Mouse (Mus musculus) forelimb bud, embryonic 11.5 days (tissue): ENCODE results near the gene 4930579F01Rik.
A peak's percentile ranks its signal among the peaks of the same experiment; 100 is the strongest.
"Not testable (repeated sequence)": the region's sequence is repeated elsewhere in the genome, so short reads cannot be mapped to it uniquely, and the experiment has no call there.

ENCODE experiments used
- DNase-seq: peaks from one replicate; pipeline ENCODE4 v3.0.0-alpha.2; 2012; ENCODE audit warnings: low read depth, low spot score

4930579F01Rik gene

DNA sequence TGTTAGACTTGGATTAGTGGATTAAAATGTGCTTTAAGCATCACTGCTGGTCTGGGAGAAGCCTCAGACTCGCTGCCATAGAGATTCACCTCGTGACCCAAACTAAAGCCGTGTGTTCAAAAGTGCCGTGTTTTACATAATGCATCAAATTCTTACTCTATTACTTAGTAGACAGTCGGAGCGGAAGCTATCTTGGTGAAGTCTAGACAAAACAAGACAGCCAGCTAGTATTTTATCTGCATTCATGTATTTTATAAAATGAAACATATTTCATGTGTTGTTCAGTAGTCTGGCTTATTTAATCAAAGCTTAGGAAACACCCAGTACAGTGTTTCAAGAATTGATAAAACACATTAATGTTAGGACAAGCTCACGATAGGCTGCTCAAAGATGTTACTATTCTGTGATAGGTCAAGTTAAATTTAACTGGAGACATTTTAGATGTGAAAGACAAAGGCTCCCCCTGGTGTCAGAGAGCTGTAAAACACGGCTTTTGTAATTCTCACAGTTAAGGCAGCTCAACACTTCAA lies 48.9 kb downstream of the 4930579F01Rik start, which contains the start of gene Mttp:
Mttp (minus strand) TSS at position 327 of the 530 bp plus-strand sequence.
- peak; percentile 88 for DNase-seq

GRCm38 (mm10) chr3:138144060-138144641 lies 49.5 kb downstream of the 4930579F01Rik start:
- peak; percentile 9 for DNase-seq

GRCm38 (mm10) chr3:138143315-138144059 lies 50.1 kb downstream of the 4930579F01Rik start, which contains the start of gene Trmt10a:
TSS of gene Trmt10a (plus strand) at chr3:138143448.
- peak; percentile 98 for DNase-seq

DNA sequence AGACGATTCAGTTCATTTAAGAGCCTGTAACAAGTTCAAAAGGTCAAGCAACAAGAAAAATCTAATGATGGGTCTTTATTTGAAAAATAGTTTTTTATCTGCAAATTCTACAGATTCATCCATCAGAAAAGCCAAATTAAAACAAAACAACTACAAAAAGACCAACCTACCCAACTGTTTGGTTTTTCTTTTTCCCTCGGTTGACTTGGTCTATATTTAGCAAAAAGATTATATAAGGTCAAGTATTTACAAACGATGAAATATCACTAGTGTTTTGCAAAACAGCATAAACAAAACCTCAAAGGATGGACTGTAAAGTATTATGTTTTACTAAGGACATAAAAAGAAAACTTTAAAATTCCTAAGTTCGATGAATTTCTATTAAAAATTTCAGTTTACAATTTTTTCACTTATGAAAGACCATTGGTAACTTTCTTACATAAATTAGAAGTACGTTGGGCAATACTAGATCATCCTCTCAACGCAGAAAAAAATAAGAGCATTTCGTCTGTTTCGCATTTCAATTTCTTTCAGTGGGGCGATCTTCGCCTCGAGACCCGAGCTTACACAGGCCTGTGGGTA lies 50.8 kb downstream of the 4930579F01Rik start:
- no peak for DNase-seq

DNA sequence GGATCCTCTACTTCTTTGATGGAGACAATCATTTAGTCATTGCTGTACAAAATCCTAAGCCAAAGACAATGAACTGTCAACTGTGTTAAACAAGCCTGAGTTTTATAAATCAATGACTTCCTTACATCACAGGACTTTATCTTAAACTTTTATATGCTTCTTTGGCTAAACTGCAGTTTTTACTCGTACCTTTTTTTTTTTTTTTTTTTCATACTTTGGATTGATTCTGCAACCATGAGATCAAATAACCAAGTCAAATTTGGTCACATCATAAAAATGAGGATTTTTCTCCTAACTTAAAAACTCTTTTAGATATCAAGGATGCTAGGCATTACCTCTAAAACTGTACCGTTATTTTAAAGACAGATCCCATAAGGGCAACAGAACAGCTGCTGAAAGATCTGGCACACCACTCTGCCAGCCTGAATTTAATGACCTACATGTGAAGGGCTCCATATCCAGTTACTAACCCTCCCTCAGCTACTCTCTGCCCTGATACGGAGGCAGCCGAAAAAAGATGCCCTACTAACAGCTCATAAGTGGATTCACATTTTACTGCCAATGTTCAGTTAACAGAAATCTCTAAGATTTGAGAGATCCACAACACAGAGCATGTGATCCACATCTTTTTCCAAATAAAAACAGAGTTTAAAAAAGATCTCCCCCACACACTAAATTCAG lies 51.4 kb downstream of the 4930579F01Rik start:
- peak; percentile 42 for DNase-seq

- no peak for DNase-seq
Observed at GRCm38 (mm10) chr3:138139663-138140062, 54.0 kb downstream of the 4930579F01Rik start.

DNA sequence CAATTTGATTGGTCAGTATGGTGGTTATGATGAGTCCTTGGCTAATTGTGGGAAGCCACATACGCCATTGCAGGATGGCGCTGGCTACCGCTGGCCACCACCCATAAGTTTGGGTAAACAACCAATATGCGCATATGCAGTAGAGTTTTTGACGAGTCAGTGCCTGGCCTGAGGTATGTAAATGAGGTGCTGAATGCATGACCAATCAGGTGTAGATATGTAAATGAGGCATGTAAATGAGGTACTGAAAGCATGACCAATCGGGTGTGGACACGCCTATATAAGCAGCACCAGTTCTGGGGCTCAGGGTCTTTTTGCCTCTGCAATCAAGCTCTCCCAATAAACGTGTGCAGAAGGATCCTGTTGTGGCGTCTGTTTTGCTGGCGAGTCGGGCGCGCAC lies 55.5 kb downstream of the 4930579F01Rik start:
- DNase-seq: not testable (repeated sequence)

DNA sequence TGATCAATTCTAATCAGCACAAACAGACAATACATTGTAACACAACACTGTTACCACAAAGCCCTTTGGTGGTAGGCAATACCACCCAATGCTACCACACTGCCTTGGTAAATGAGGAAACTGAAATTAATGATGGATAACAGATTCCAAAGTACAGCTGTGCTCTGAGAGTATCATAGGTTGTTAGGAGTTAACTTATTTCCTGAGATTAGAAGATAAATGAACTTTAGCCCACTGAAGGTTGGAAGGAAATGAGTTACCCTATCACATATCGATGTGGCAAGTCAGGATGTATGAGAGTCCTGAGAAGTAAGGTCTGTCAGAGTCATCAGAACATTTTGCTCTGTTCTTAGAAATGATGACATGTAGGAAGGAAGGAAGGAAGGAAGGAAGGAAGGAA lies 59.1 kb downstream of the 4930579F01Rik start:
- no peak for DNase-seq

DNA sequence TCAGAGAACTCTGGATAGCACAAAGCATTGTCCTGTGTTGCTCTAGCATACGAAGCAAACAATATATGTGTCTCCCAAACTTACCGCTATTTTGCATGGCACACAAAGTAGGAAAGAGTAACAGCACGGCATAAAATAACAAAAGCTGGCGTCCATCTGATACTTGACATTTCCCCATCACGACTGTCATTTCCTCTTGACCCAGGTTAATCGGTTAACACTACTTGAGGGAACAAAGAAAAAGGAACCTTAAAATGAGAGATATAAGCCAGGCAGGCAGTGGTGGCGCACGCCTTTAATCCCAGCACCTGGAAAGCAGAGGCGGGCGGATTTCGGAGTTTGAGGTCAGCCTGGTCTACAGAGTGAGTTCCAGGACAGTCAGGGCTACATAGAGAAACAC lies 59.7 kb downstream of the 4930579F01Rik start:
- no peak for DNase-seq

DNA sequence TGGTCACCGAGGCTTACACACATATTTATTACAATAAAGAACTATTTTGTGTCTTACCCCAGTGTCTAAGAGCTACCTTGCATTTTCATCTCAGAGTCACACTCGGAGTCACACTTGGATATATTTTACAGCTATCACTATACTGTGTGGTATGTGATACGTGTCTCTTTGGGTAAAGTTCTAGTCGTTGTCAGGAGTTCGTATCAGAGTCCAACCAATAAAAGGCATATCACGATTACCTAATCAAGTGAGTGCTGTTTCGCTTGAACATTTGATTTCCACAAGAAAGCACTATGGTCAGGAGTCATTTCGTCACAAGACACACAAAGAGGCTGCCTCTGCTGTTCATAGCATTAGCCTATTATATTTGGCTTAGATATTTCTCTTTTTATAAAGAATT lies 60.2 kb downstream of the 4930579F01Rik start:
- DNase-seq: no peak

DNA sequence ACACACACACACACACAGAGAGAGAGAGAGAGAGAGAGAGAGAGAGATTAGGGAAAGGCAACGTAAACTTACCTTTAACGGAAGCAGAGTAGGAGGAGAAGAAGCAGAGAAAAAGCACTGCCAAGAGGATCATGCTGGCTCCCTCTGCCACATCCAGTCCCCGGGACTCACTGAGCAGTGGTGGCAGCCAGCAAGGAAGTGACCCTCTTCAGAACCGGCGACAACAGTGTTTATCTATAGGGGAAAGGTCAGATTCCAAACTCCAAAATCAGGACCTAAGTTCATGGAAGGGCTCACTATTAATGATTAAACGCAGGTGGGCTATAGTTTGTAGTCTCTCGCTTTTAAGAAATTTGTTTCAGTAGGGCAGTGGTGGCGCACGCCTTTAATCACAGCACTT lies 62.5 kb downstream of the 4930579F01Rik start:
- DNase-seq: no peak

DNA sequence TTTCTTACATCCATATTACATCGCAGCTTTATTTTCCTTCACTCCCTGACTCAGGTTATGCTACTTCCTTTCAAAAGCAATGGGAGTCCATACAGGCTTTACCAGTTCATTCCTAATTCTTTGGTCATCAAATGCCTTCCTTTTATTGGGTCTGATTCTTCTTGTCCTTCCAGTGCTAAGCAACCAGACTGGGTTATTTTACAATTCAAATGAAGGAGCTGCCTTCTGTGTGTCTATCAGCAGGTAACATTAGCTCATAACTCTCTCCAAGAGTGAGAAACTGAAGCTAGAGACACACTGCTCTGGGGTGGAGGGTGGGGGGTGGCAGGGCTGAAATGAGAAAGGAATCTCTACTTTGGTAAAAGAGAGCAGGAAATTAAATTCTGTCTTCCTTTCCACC lies 62.9 kb downstream of the 4930579F01Rik start:
- no peak for DNase-seq

GRCm38 (mm10) chr3:138129110-138129509 lies 64.5 kb downstream of the 4930579F01Rik start:
- DNase-seq: no peak

DNA sequence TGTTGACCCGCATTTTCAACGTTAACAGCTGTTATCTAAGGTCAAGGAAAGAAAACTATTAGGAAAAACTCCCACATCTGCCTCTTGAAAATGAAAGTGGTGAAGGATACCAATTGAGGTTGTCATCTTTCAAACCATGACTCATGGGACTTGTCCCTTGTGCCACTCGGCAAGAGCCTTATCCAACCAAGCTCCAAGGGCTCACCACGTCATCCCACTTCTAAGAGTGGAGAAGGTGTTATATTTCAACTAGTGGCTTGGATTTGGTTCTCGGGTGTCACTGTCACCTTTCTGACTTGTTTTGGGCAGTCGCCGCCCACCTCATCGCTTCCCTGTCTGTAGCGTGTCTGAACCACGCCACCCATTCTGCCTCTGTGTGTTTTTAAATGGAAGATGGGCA lies 69.8 kb downstream of the 4930579F01Rik start:
- DNase-seq: no peak

- DNase-seq: no peak
Observed at GRCm38 (mm10) chr3:138121461-138121860, 72.2 kb downstream of the 4930579F01Rik start.

GRCm38 (mm10) chr3:138119444-138120105 lies 74.0 kb downstream of the 4930579F01Rik start:
- DNase-seq: no peak

GRCm38 (mm10) chr3:138118831-138119230 lies 74.8 kb downstream of the 4930579F01Rik start:
- DNase-seq: no peak

DNA sequence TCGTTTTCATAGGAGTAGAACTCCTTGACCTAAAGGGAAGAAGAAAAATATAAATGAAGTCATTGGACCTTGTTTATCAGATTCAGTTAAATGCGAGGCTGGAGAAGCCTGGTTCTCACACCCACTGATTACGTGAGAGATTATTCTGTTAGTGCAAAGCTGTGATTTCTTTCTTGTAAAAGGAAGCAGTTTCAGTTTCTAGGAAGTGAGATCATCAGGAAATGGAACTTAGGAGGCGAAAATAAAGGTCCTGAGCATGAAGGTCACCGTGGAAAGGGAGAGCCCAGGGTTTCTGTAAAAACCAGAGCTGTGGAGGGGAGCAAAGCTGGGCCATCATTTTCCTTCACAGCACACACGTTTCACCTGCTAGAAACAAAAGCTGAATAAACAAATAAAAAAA lies 75.2 kb downstream of the 4930579F01Rik start:
- DNase-seq: no peak

DNA sequence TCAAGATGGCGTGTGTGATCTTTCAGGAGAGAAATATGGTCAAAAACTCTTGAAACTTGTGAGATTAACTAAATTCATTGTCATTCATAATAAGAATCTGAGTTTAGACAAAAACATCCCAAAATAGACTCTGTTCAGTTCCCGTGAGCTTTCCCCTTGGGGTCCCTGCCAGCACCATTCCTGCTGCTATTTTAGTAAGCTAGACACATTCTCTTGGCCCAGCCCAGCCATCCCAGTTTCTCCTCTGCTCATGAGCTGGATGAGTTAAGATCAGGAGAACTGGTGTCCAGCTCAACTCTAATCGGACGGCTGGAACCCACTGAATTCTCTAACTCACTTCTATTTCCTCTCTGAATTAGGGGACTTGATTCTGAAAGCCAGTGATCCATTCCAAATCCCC lies 76.8 kb downstream of the 4930579F01Rik start:
- no peak for DNase-seq

GRCm38 (mm10) chr3:138114106-138114505 lies 79.5 kb downstream of the 4930579F01Rik start:
- no peak for DNase-seq
